Mouse (Mus musculus): ENCODE measurements at regions not wholly inside any gene's neighbourhood (a gene's known extent, or its start where the extent isn't known, plus 50 kb on each side); places are given as distances from the start of the nearest gene placed in this dataset.

DNA sequence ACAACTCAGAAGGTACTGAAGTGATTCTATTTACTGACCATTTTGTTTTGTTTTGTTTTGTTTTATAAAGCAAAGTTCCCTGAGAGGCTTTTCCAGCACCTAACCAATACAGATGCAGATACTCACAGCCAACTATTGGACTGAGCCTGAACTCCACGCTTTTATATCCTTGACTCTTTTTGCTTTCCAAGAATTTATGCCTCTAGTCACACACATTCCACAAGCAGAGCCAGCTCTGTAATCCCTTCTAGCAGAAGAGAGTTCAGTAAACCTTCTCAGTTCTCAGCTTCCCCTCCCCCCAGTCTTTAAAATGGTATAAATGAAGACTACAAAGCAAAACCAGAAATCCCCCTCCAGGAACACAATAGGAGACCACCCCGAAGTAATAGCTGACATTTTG is 269.0 kb upstream of the 1700003H04Rik start:
- no peaks in the 10 kb centered on the region for H3K27me3 ChIP-seq (ENCODE audit: control insufficient read depth, insufficient read depth, low read length)
- no peak overlapping the region for H3K4me2 ChIP-seq (replicated peaks; ENCODE audit: low read depth, low read length)
- no peak overlapping the region for H3K27ac ChIP-seq (ENCODE audit: low read depth, low read length)
- H3K9me3 ChIP-seq (ENCODE audit: control insufficient read depth, low read length): no peaks in the 10 kb centered on the region
- ATAC-seq (ENCODE audit: low FRiP score, low TSS enrichment): no peak
- no peak overlapping the region for H3K4me3 ChIP-seq (ENCODE audit: low read length)
- no peaks in the 10 kb centered on the region for H3K4me1 ChIP-seq (ENCODE audit: control insufficient read depth, insufficient read depth, low read length)
- H3K9ac ChIP-seq (ENCODE audit: low read depth, low read length): no peak overlapping the region
- H3K36me3 ChIP-seq (ENCODE audit: control insufficient read depth, insufficient read depth, low read length): no peaks in the 10 kb centered on the region
- 65% methylated on average over 2 of the region's 2 CpGs for WGBS

DNA sequence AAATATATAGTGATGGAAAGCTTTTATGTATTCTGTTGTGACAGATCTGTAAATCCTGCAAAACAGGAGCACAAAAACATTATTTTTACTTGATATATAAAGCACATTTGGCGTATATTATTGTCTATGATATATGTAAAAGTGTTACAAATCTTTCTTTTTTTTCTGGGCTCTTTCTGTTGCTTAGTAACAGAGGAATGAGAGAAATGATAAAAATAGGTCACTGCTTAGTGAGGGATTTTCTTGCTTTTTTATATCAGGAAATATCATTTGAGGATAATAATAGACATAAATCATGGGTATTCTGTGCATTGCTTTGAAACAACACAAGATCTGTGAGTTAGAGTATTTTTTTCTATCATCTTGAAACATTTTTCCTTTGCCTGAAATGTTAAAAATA is 239.7 kb upstream of the 1700003H04Rik start:
- Histone ChIP-seq H3K27ac (ENCODE audit: low read depth, low read length) (no peak overlapping the region), H3K4me2 (replicated peaks; ENCODE audit: low read depth, low read length) (no peak overlapping the region), H3K9me3 (ENCODE audit: control insufficient read depth, low read length) (no peaks in the 10 kb centered on the region), H3K4me3 (ENCODE audit: low read length) (no peak overlapping the region), H3K9ac (ENCODE audit: low read depth, low read length) (no peak overlapping the region), H3K4me1 (ENCODE audit: control insufficient read depth, insufficient read depth, low read length) (no peaks in the 10 kb centered on the region), H3K27me3 (ENCODE audit: control insufficient read depth, insufficient read depth, low read length) (no peaks in the 10 kb centered on the region), H3K36me3 (ENCODE audit: control insufficient read depth, insufficient read depth, low read length) (no peaks in the 10 kb centered on the region)
- no peak for ATAC-seq (ENCODE audit: low FRiP score, low TSS enrichment)
- WGBS: 78% methylated on average over 1 of the region's 1 CpGs

DNA sequence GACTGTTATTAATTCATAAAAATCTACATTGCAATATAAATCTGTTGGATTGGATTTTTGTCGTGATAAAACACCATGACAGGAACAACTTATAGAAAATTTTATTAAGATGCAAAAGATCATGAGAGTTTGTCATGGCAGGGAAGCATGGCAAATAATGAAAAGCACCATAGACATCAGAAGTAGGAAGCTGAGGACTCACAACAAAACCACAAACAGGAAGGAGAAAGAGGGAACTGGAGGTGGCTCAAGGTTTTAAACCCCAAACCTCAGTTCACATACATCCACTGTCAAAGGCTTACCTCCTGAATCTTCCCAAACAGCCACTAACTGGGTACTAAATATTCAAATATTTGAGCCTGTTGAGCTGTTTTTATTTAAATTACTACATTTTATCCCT is 226.0 kb upstream of the 1700003H04Rik start:
- Histone ChIP-seq H3K27ac (ENCODE audit: low read depth, low read length) (no peak overlapping the region), H3K4me3 (ENCODE audit: low read length) (no peak overlapping the region), H3K36me3 (ENCODE audit: control insufficient read depth, insufficient read depth, low read length) (no peaks in the 10 kb centered on the region), H3K9me3 (ENCODE audit: control insufficient read depth, low read length) (no peaks in the 10 kb centered on the region), H3K4me2 (replicated peaks; ENCODE audit: low read depth, low read length) (no peak overlapping the region), H3K9ac (ENCODE audit: low read depth, low read length) (no peak overlapping the region), H3K4me1 (ENCODE audit: control insufficient read depth, insufficient read depth, low read length) (no peaks in the 10 kb centered on the region), H3K27me3 (ENCODE audit: control insufficient read depth, insufficient read depth, low read length) (no peaks in the 10 kb centered on the region)
- 93% methylated on average over 1 of the region's 1 CpGs for WGBS
- ATAC-seq (ENCODE audit: low FRiP score, low TSS enrichment): no peak

DNA sequence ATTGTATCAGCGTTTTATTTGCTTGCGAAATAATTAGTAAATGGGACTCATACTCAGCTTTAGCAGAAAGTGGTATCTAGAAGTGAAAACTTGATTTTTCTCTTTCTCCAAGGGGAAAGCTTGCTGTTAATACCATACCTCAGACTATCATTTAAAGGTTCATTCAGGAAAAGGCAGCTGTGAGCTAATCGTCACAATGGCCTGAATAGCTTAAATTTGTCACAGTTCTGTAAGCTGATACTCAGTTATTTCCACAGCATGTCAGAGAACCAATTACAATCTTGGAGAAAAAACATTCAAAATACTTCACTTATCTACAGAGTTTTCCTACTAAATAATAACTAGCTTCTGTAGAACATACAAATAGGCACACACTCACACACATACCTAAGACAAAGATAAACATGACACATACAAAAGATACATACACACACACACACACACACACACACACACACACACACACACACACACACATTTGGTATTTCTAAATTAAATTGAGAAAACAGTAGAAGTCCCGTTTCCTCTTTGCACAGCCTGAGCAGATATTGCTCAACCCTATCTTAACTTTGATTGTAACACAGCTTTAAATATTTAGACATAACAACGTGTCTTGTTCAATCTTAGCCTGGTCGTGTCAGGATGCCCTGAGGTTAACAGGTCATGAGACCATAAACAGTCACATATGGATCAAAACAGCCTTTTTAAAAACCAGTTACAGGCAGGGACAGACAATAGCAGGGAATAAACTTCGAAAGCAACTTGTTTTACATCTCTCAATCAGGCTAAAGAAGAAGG is 208.5 kb upstream of the 1700003H04Rik start:
- H3K4me2 ChIP-seq (replicated peaks; ENCODE audit: low read depth, low read length): no peak overlapping the region
- ATAC-seq (ENCODE audit: low FRiP score, low TSS enrichment): no peak
- WGBS: 65% methylated on average over 7 of the region's 7 CpGs
- H3K4me1 ChIP-seq (ENCODE audit: control insufficient read depth, insufficient read depth, low read length): no peaks in the 10 kb centered on the region
- H3K27ac ChIP-seq (ENCODE audit: low read depth, low read length): no peak overlapping the region
- H3K9me3 ChIP-seq (ENCODE audit: control insufficient read depth, low read length): no peaks in the 10 kb centered on the region
- H3K36me3 ChIP-seq (ENCODE audit: control insufficient read depth, insufficient read depth, low read length): no peaks in the 10 kb centered on the region
- H3K4me3 ChIP-seq (ENCODE audit: low read length): no peak overlapping the region
- no peak overlapping the region for H3K9ac ChIP-seq (ENCODE audit: low read depth, low read length)
- no peaks in the 10 kb centered on the region for H3K27me3 ChIP-seq (ENCODE audit: control insufficient read depth, insufficient read depth, low read length)

DNA sequence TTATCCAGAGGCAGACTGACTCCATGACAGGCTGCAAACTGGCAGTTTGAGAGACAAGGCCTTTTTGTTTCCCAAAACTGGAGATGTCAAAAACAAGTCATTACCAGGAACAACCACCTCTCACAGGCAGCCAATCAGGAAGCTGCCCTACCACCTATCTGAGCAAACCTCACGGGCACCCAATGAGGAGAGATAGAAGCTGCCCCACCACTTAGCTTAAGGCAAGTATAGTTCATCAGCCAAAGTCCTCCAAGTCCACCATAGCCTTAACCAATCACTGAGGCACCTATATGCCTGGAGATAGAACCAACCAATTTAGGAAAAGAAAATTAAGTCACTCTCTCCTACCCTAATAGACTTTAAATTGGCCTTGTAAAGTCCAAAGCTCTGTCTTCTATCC is 207.3 kb upstream of the 1700003H04Rik start:
- Histone ChIP-seq H3K9ac (ENCODE audit: low read depth, low read length) (no peak overlapping the region), H3K27me3 (ENCODE audit: control insufficient read depth, insufficient read depth, low read length) (no peaks in the 10 kb centered on the region), H3K27ac (ENCODE audit: low read depth, low read length) (no peak overlapping the region), H3K4me1 (ENCODE audit: control insufficient read depth, insufficient read depth, low read length) (no peaks in the 10 kb centered on the region), H3K9me3 (ENCODE audit: control insufficient read depth, low read length) (no peaks in the 10 kb centered on the region), H3K4me3 (ENCODE audit: low read length) (no peak overlapping the region), H3K36me3 (ENCODE audit: control insufficient read depth, insufficient read depth, low read length) (no peaks in the 10 kb centered on the region), H3K4me2 (replicated peaks; ENCODE audit: low read depth, low read length) (no peak overlapping the region)
- no peak for ATAC-seq (ENCODE audit: low FRiP score, low TSS enrichment)
- 82% methylated on average over 1 of the region's 1 CpGs for WGBS

DNA sequence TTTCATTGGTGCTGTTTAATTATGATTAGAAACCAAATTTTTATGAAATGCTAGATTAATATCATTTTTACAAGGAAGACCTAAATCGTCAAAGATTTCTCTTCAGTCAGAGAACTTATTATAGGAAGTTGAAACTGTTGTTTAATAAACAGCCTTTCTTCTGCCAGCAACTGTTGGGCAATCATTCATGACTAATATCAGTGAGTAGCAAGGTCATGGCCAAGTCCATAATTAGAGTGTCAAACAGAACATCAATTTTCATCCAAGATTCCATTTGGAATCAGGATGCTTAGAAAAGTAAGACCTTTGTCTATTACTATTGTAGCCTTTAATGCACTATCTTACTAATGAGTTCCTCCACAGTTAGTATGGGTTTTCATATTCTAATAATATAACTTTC is 189.4 kb upstream of the 1700003H04Rik start:
- Histone ChIP-seq H3K36me3 (ENCODE audit: control insufficient read depth, insufficient read depth, low read length) (no peaks in the 10 kb centered on the region), H3K4me3 (ENCODE audit: low read length) (no peak overlapping the region), H3K27me3 (ENCODE audit: control insufficient read depth, insufficient read depth, low read length) (no peaks in the 10 kb centered on the region), H3K9ac (ENCODE audit: low read depth, low read length) (no peak overlapping the region), H3K9me3 (ENCODE audit: control insufficient read depth, low read length) (no peaks in the 10 kb centered on the region), H3K27ac (ENCODE audit: low read depth, low read length) (no peak overlapping the region), H3K4me2 (replicated peaks; ENCODE audit: low read depth, low read length) (no peak overlapping the region), H3K4me1 (ENCODE audit: control insufficient read depth, insufficient read depth, low read length) (no peaks in the 10 kb centered on the region)
- WGBS: 69% methylated on average over 1 of the region's 1 CpGs
- ATAC-seq (ENCODE audit: low FRiP score, low TSS enrichment): no peak

DNA sequence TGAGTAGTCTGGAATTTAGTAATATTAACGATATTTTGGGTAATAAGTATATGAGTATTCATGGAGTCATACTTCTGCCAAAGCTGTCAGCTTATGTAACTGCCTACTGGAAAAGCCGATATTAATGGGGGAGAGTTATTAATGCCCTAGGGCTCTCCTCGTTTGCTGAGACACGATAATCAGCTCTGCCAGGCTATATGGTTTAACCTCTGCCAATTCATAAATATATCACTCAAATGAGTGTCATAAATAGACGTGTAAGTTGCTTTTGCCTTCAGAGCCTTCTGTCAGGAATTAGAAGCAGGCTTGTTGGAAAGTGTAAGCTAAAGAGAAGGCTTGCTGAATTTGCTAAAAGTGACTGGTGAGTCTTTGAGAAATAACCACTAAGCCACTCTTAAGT is 188.4 kb upstream of the 1700003H04Rik start:
- H3K4me2 ChIP-seq (replicated peaks; ENCODE audit: low read depth, low read length): no peak overlapping the region
- H3K27ac ChIP-seq (ENCODE audit: low read depth, low read length): no peak overlapping the region
- H3K36me3 ChIP-seq (ENCODE audit: control insufficient read depth, insufficient read depth, low read length): no peaks in the 10 kb centered on the region
- H3K4me3 ChIP-seq (ENCODE audit: low read length): no peak overlapping the region
- no peaks in the 10 kb centered on the region for H3K9me3 ChIP-seq (ENCODE audit: control insufficient read depth, low read length)
- 63% methylated on average over 5 of the region's 5 CpGs for WGBS
- no peak for ATAC-seq (ENCODE audit: low FRiP score, low TSS enrichment)
- no peak overlapping the region for H3K9ac ChIP-seq (ENCODE audit: low read depth, low read length)
- no peaks in the 10 kb centered on the region for H3K4me1 ChIP-seq (ENCODE audit: control insufficient read depth, insufficient read depth, low read length)
- no peaks in the 10 kb centered on the region for H3K27me3 ChIP-seq (ENCODE audit: control insufficient read depth, insufficient read depth, low read length)

DNA sequence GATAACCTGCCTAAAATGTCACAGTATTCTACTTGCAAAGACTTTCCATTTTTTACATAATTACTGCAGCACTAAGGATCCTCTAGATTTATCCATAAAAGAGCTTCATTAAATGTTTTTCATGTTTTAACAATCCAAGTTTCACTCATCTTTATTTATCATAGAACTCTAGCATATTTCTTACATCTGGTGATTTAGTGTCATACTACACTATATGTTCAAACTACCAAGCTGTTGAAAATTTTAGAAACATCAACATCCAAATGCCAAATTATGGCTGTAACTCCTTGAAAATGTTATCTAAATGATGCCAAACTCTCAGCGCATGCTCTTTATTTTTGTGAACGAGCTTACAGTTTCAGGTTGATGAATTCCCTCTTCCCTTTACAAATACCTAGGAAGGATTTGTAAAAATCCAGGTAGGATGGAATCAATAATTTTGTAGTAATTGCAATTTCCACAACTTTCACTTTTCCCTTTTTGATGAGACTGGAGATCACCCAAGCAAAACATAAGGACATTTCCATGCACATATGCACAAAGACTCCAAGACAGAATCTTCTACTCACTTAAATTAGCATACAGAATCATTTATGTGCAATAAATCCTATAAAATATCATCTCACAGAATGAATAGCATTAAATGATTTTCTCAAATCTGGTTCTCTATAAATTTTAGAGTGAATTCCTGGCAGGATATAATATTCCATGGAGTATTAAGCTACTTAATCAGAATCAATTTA is 175.0 kb upstream of the 1700003H04Rik start:
- no peaks in the 10 kb centered on the region for H3K9me3 ChIP-seq (ENCODE audit: control insufficient read depth, low read length)
- no peaks in the 10 kb centered on the region for H3K27me3 ChIP-seq (ENCODE audit: control insufficient read depth, insufficient read depth, low read length)
- WGBS: 92% methylated on average over 2 of the region's 2 CpGs
- H3K36me3 ChIP-seq (ENCODE audit: control insufficient read depth, insufficient read depth, low read length): no peaks in the 10 kb centered on the region
- H3K4me1 ChIP-seq (ENCODE audit: control insufficient read depth, insufficient read depth, low read length): no peaks in the 10 kb centered on the region
- H3K9ac ChIP-seq (ENCODE audit: low read depth, low read length): no peak overlapping the region
- no peak overlapping the region for H3K27ac ChIP-seq (ENCODE audit: low read depth, low read length)
- no peak for ATAC-seq (ENCODE audit: low FRiP score, low TSS enrichment)
- H3K4me3 ChIP-seq (ENCODE audit: low read length): no peak overlapping the region
- no peak overlapping the region for H3K4me2 ChIP-seq (replicated peaks; ENCODE audit: low read depth, low read length)

DNA sequence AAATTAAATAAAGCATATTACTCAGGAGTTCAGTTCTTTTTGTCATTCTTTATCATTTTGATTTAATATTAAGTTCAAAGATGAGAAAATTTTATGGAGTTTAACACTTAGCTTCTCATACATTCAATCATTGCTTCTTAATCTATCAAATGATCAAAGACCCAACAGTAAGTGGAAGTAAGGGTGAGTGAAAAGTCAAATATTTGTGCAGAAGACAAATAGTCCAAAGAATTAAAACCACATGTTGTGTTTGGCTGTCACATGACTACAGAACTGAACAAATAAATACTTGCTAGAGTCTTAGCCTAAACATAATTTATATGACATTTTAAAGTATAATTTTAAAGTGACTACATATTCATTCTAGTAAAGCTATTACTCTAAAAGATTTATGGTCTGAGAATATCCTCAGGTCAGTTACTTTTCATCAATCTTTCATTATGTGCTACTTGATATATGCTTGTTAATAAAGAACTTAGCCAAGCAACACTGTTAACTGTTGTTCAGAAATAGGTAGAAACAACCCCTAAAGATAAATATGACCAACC is 171.7 kb upstream of the 1700003H04Rik start:
- no peak overlapping the region for H3K4me3 ChIP-seq (ENCODE audit: low read length)
- H3K36me3 ChIP-seq (ENCODE audit: control insufficient read depth, insufficient read depth, low read length): no peaks in the 10 kb centered on the region
- no peak overlapping the region for H3K4me2 ChIP-seq (replicated peaks; ENCODE audit: low read depth, low read length)
- no peak overlapping the region for H3K27ac ChIP-seq (ENCODE audit: low read depth, low read length)
- no peak overlapping the region for H3K9ac ChIP-seq (ENCODE audit: low read depth, low read length)
- peak; percentile 75; the same call in 1 of the 2 replicates for ATAC-seq (ENCODE audit: low FRiP score, low TSS enrichment)
- no peaks in the 10 kb centered on the region for H3K9me3 ChIP-seq (ENCODE audit: control insufficient read depth, low read length)
- no peaks in the 10 kb centered on the region for H3K4me1 ChIP-seq (ENCODE audit: control insufficient read depth, insufficient read depth, low read length)
- H3K27me3 ChIP-seq (ENCODE audit: control insufficient read depth, insufficient read depth, low read length): no peaks in the 10 kb centered on the region
